Mouse (Mus musculus) hindbrain, embryonic 14.5 days (tissue): Measurements from ENCODE around the gene Gdf15. TPM values are rescaled to one million over a fixed set of nuclear protein-coding genes. Genes with fewer than 3 reads are reported as not detected.

Experiments
- ATAC-seq: fragments of 200-750 bp; cut with Nextera tagmentation; 2 replicates; pipeline ENCODE4 v1.8.0; 2017; ENCODE audit warnings: moderate number of reproducible peaks, mild to moderate bottlenecking, moderate TSS enrichment, moderate library complexity; ENCODE audit not compliant: low FRiP score
- DNase-seq: peaks from one replicate; pipeline ENCODE4 v3.0.0-alpha.2; 2015; ENCODE audit warnings: low spot score
- H3K27ac ChIP-seq: fragments of 300-500 bp; sonication (generic); 2 replicates; pipeline ENCODE4 v1.5.1; 2014; ENCODE audit warnings: mild to moderate bottlenecking, moderate library complexity
- H3K27me3 ChIP-seq: fragments of 300-500 bp; sonication (generic); 2 replicates; pipeline ENCODE4 v1.6.1; 2014; ENCODE audit warnings: mild to moderate bottlenecking, low read length, mixed read lengths; ENCODE audit not compliant: control insufficient read depth, insufficient read depth
- H3K36me3 ChIP-seq: fragments of 300-500 bp; sonication (generic); replicated peaks from 2 replicates; pipeline ENCODE4 v1.6.1; 2014; ENCODE audit not compliant: control insufficient read depth, insufficient read depth
- H3K4me1 ChIP-seq: fragments of 300-500 bp; sonication (generic); replicated peaks from 2 replicates; pipeline ENCODE4 v1.6.1; 2014; ENCODE audit warnings: antibody characterized with exemption, low read length, mixed read lengths; ENCODE audit not compliant: control insufficient read depth, insufficient read depth
- H3K4me2 ChIP-seq: fragments of 300-500 bp; sonication (generic); replicated peaks from 2 replicates; pipeline ENCODE4 v1.6.1; 2014; ENCODE audit warnings: mild to moderate bottlenecking, moderate library complexity
- H3K4me3 ChIP-seq: fragments of 300-500 bp; sonication (generic); replicated peaks from 2 replicates; pipeline ENCODE4 v1.5.1; 2014; ENCODE audit warnings: mild to moderate bottlenecking, low read length
- H3K9ac ChIP-seq: fragments of 300-500 bp; sonication (generic); 2 replicates; pipeline ENCODE4 v1.6.1; 2014
- H3K9me3 ChIP-seq: fragments of 300-500 bp; sonication (generic); 2 replicates; pipeline ENCODE4 v1.6.1; 2016; ENCODE audit warnings: low read length; ENCODE audit not compliant: control insufficient read depth
- WGBS: fragments of 180-500 bp; shearing (Covaris S2); extraction: QIAGEN DNeasy Blood & Tissue Kit; methylation state at CpG from one replicate; pipeline ENCODE4 v1.1.7; 2014; 5-methylcytosine and 5-hydroxymethylcytosine counted together
- polyA plus RNA-seq: library from polyadenylated mRNA; unstranded; fragments of >200 nt; fragmentation: Nextera tagmentation; extraction: Ambion mirVana; gene quantifications from 2 replicates; pipeline ENCODE4 v1.2.1, GENCODE M21; 2014

Gene Gdf15
- polyA plus RNA-seq, 1 experiment from 2014 or later: 0.28 TPM

DNA sequence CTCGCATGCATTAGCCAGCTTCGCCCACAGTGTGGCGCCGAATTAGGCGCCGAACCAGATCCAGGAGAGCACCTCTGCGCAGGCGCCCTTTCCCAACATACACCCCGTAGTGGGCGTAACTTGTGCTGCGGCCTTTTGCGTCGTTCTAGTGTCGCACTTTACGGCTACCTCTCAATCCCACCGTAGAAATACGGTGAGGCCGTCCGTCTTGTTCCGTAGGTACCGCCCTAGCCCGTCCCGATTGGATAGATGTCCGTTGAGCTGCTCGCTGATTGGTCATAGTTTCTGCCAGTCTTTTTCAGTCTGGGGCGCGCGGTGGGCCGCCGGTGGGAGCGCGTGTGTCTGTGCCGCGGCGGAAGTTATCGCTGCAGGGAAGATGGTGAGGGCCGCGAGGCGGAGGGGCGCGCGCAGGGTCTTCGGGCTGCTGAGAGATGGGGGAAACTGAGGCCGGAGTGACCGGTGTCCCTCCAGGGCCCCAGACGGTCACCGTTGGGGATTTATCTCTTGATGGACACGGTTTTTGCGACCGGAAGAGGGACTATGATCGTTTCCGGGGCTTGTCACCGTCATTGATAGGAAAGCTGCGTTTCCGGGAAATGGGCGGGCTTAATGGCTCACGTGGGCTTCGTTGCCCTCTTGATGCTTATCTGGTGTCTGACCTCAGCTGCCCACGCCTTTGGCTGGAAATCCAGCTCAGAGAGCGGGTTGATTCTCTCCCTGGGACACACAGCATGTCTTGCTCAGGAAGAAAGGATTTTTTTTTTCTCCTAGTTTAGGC is 41.0 kb upstream of the Gdf15 start, which contains the start of gene Lsm4:
Lsm4 (plus strand) TSS at position 170 of the 778 bp plus-strand sequence.
- peaks cover 6% of the 10 kb centered on the region; the same call in 1 of the 2 replicates for H3K36me3 ChIP-seq
- H3K27me3 ChIP-seq: no peaks in the 10 kb centered on the region
- peak within 1 kb of the TSS; percentile 80 for H3K4me2 ChIP-seq
- peak within 1 kb of the TSS; percentile 66 for H3K4me3 ChIP-seq
- under 1% methylated on average over 60 of the region's 60 CpGs for WGBS
- peak; percentile 99 for DNase-seq
- ATAC-seq: peak; percentile 98
- no peaks in the 10 kb centered on the region for H3K9me3 ChIP-seq
- H3K4me1 ChIP-seq: peaks cover 8% of the 10 kb centered on the region
- peak within 1 kb of the TSS; percentile 75 for H3K9ac ChIP-seq
- peak within 1 kb of the TSS; percentile 98 for H3K27ac ChIP-seq

DNA sequence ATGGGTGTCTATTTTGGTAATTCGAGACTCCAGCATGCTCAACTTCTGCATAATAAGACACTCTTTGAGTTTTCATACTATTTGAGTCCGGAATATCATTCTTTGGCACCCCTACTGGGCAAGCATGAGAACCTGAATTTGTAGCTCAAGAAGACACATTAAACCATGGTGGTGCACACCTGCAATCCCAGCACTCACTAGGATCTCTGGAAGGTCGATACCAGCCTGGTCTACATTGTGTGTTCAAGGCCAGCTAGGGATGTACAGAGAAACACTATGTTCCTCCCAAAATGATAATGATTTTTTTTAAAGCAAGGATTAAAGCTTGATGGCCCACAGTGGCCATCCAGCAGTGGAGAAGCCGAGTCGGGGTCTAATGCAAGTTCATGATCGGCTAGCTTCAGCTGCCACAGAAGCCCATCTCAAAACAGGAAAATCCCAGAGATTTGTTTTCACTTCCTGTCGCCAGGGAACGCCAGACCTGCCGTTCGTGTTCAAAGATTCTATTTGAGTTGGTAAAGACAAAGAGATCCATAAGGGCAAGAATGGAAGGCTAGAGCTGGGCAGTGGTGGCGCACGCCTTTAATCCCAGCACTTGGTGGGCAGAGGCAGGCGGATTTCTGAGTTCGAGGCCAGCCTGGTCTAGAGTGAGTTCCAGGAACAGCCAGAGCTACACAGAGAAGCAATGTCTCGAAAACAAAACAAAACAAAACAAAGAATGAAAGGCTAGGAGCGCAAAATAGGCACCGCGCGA is 40.2 kb upstream of the Gdf15 start:
- H3K27me3 ChIP-seq: no peaks in the 10 kb centered on the region
- 36% methylated on average over 19 of the region's 19 CpGs for WGBS
- peak overlapping the region; percentile 98 for H3K27ac ChIP-seq
- H3K9ac ChIP-seq: peak overlapping the region; percentile 64
- peak overlapping the region; percentile 80 for H3K4me2 ChIP-seq
- H3K36me3 ChIP-seq: 0 out of 2 replicates have a peak, but pooled peaks cover 6% of the 10 kb centered on the region
- DNase-seq: no peak
- H3K4me1 ChIP-seq: peaks cover 8% of the 10 kb centered on the region
- H3K9me3 ChIP-seq: no peaks in the 10 kb centered on the region
- H3K4me3 ChIP-seq: peak overlapping the region; percentile 66
- peak; percentile 38; the same call in 1 of the 2 replicates for ATAC-seq

DNA sequence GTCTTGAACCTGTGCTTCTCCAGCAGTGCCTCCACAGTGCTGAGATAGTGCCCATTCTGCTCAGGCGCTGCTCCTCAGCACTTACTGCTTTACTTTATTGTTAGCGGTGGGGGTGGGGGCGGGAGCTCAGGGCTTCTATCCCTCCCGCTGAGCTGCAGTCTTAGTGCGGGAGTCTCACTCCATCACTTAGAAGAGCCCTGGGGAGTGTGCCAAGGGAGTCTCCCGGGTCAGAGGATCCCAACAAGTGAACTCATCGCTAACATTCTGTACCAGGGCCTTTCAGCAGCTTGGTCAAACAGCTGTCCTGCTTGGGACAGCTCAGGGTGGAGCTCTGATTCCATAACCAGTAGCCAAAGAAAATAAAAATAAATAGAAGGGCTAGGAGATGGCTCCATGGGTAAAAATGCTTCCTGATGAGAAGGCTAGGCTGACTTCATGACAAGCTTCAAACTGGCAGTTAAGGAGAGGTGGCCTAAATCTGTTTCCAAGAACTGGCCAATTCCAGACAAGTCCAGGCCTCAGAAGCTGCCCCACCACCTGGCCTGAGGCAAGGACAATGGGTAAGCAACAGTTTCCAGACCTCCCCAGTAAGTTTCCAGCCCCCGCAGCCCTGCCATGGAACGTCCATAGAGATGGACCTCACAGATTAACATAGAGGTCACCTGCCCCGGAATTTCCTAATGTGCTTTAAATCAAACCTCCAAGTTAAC is 39.5 kb upstream of the Gdf15 start:
- Histone ChIP-seq H3K4me3 (no peak overlapping the region), H3K36me3 (0 out of 2 replicates have a peak, but pooled peaks cover 6% of the 10 kb centered on the region), H3K4me2 (no peak overlapping the region), H3K4me1 (peaks cover 8% of the 10 kb centered on the region), H3K27ac (peak overlapping the region; percentile 98), H3K9ac (no peak overlapping the region), H3K27me3 (no peaks in the 10 kb centered on the region), H3K9me3 (no peaks in the 10 kb centered on the region)
- 65% methylated on average over 10 of the region's 10 CpGs for WGBS
- ATAC-seq (no peak), DNase-seq (no peak)

DNA sequence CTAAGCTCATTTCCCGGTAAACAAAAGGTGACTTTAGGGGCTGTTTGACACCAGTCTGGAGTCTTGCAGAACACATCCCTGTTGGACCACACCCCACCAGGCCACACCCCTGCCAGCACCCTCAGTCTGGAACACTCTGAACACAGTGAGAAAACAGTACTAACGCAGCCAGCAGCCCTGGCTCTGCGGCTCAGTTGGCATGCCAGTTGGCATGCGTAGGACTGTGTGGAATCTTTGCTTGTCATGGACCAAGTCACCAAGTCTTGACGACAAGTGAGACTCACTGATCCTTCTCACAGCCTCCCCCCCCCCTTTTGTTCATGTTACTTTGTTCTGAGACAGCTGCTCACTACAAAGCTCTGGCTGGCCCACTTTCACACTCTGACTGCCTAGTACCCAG is 34.8 kb upstream of the Gdf15 start:
- H3K27me3 ChIP-seq: no peaks in the 10 kb centered on the region
- no peak overlapping the region for H3K9ac ChIP-seq
- no peak overlapping the region for H3K4me3 ChIP-seq
- peak; percentile 38; the same call in 1 of the 2 replicates for ATAC-seq
- no peaks in the 10 kb centered on the region for H3K4me1 ChIP-seq
- H3K27ac ChIP-seq: no peak overlapping the region
- WGBS: 65% methylated on average over 5 of the region's 5 CpGs
- DNase-seq: no peak
- H3K9me3 ChIP-seq: no peaks in the 10 kb centered on the region
- no peaks in the 10 kb centered on the region for H3K36me3 ChIP-seq
- no peak overlapping the region for H3K4me2 ChIP-seq

DNA sequence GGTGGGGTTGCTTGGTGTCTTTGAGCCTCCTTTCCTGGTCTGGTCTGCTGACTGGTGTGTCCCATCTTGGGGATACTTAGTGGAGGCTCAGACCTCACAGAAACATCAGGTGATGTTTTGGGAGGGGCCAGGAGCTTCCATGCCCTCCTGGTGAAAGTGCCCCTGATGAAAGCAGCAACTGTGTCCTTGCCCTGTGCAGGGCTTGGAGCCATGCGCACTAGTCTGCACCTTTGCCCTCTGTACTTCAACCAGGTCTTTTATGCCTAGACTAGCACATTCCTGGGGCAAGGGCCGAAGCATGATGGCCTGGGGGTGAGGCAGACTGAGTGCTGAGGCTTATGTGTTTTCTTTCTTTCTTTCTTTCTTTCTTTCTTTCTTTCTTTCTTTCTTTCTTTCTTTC is 33.3 kb upstream of the Gdf15 start:
- Histone ChIP-seq H3K9ac (no peak overlapping the region), H3K27ac (no peak overlapping the region), H3K4me3 (no peak overlapping the region), H3K9me3 (no peaks in the 10 kb centered on the region), H3K4me2 (no peak overlapping the region), H3K36me3 (no peaks in the 10 kb centered on the region), H3K27me3 (no peaks in the 10 kb centered on the region), H3K4me1 (no peaks in the 10 kb centered on the region)
- no peak for ATAC-seq
- DNase-seq: no peak
- 69% methylated on average over 2 of the region's 2 CpGs for WGBS

DNA sequence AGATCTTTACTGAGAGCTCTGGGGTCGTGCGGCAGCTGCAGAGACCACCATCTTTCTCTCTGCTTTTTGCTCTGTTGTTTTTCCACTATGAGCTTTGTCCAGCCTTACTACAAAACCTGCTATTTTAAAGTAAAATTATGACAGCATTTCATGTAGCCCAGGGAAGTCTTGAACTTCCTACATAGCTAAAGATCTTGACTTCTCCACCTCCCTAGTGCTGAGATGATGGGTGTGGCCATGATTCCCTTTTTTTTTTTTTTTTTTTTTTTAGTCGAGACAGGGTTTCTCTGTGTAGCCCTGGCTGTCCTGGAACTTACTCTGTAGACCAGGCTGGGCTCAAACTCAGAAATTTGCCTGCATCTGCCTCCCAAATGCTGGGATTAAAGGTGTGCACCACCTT is 32.4 kb upstream of the Gdf15 start:
- no peaks in the 10 kb centered on the region for H3K27me3 ChIP-seq
- H3K4me1 ChIP-seq: peaks cover 8% of the 10 kb centered on the region; the same call in 1 of the 2 replicates
- ATAC-seq: no peak
- 84% methylated on average over 3 of the region's 3 CpGs for WGBS
- DNase-seq: no peak
- no peak overlapping the region for H3K27ac ChIP-seq
- H3K36me3 ChIP-seq: no peaks in the 10 kb centered on the region
- H3K4me2 ChIP-seq: no peak overlapping the region
- H3K9me3 ChIP-seq: no peaks in the 10 kb centered on the region
- no peak overlapping the region for H3K4me3 ChIP-seq
- no peak overlapping the region for H3K9ac ChIP-seq

DNA sequence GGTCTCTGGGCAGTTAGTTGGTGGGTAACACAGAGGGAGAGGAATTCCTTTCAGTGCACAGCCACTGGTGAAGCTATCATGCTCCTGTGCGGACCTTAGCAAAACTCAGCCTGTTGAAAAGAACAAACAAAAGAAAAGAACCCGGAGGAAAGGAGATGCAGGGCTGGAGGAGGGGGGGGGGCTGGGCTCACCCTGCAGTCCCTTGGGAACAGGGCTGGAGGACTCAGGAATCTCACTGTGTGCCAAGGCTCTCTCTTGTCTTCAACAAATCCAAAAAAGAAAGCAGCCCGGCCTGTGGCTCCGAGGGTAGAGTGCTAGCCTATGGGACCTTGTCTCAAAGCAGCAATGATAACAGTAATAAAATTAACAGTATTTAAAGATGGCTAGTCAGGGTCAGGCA is 31.4 kb upstream of the Gdf15 start:
- no peaks in the 10 kb centered on the region for H3K9me3 ChIP-seq
- peak overlapping the region; percentile 43 for H3K27ac ChIP-seq
- DNase-seq: no peak

DNA sequence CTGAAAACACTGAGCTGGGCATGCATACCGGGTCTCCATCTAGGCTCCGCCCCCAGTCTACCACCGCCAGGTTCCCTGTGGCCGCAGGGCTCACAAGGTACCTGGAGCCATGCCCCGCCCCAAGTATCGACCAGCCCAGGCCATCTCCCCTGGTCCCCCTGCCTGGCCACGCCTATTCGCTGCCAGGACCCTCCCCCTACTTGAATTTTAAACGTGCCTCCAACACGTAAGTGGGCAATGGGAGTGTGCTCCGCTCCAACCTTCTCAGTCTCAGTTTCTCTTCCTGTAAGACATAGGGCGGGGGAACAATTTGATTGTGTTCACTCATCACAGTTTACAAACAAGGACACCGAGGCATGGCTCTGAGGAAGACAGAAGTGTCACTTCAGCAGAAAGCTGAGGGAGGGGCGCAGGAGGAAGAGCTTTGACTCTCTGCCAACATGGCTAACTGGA is 28.0 kb upstream of the Gdf15 start, which contains the start of gene Pgpep1:
Pgpep1 (minus strand) TSS at position 116 of the 453 bp plus-strand sequence.
- Histone ChIP-seq H3K4me3 (peak within 1 kb of the TSS; percentile 87), H3K4me1 (peaks cover 16% of the 10 kb centered on the region)
- ATAC-seq: no peak; the same call in none of the 2 replicates

More for the DNA sequence above, 31.4 kb upstream of the Gdf15 start:
- Histone ChIP-seq H3K9ac (no peak overlapping the region), H3K27me3 (no peaks in the 10 kb centered on the region), H3K4me1 (peaks cover 13% of the 10 kb centered on the region), H3K4me2 (no peak overlapping the region), H3K4me3 (no peak overlapping the region), H3K36me3 (no peaks in the 10 kb centered on the region)
- no peak for ATAC-seq
- WGBS: 26% methylated on average over 4 of the region's 4 CpGs

More for the DNA sequence above, 28.0 kb upstream of the Gdf15 start, which contains the start of gene Pgpep1:
- no peaks in the 10 kb centered on the region for H3K36me3 ChIP-seq
- H3K27ac ChIP-seq: peak within 1 kb of the TSS; percentile 83
- H3K9ac ChIP-seq: peak within 1 kb of the TSS; percentile 84
- WGBS: 5% methylated on average over 14 of the region's 14 CpGs
- H3K9me3 ChIP-seq: no peaks in the 10 kb centered on the region
- DNase-seq: no peak
- peak within 1 kb of the TSS; percentile 95 for H3K4me2 ChIP-seq
- H3K27me3 ChIP-seq: no peaks in the 10 kb centered on the region
